Mouse (Mus musculus) heart, embryonic 13.5 days (tissue): Measurements from ENCODE around the gene Ybey. TPM values are rescaled to one million over a fixed set of nuclear protein-coding genes. Genes with fewer than 3 reads are reported as not detected.

ENCODE experiments used
- ATAC-seq: fragments of 200-750 bp; cut with Nextera tagmentation; 2 replicates; pipeline ENCODE4 v1.8.0; 2017; ENCODE audit warnings: moderate TSS enrichment; ENCODE audit not compliant: insufficient number of reproducible peaks, low FRiP score, low TSS enrichment; ENCODE audit errors: extremely low read depth
- H3K27ac ChIP-seq: fragments of 300-500 bp; sonication (generic); replicated peaks from 2 replicates; pipeline ENCODE4 v1.5.1; 2015; ENCODE audit warnings: moderate library complexity, mild to moderate bottlenecking, inconsistent platforms
- H3K27me3 ChIP-seq: fragments of 300-500 bp; sonication (generic); replicated peaks from 2 replicates; pipeline ENCODE4 v1.6.1; 2015; ENCODE audit warnings: mild to moderate bottlenecking, inconsistent platforms
- H3K36me3 ChIP-seq: fragments of 300-500 bp; sonication (generic); 2 replicates; pipeline ENCODE4 v1.6.1; 2015; ENCODE audit warnings: mild to moderate bottlenecking, inconsistent platforms
- H3K4me1 ChIP-seq: fragments of 300-500 bp; sonication (generic); 2 replicates; pipeline ENCODE4 v1.6.1; 2015; ENCODE audit warnings: inconsistent platforms
- H3K4me2 ChIP-seq: fragments of 300-500 bp; sonication (generic); 2 replicates; pipeline ENCODE4 v1.6.1; 2015; ENCODE audit warnings: inconsistent platforms, mild to moderate bottlenecking, moderate library complexity
- H3K4me3 ChIP-seq: fragments of 300-500 bp; sonication (generic); 2 replicates; pipeline ENCODE4 v1.5.1; 2015; ENCODE audit warnings: moderate library complexity, mild to moderate bottlenecking, inconsistent platforms
- H3K9ac ChIP-seq: fragments of 300-500 bp; sonication (generic); 2 replicates; pipeline ENCODE4 v1.6.1; 2015; ENCODE audit warnings: inconsistent platforms, mild to moderate bottlenecking, moderate library complexity
- H3K9me3 ChIP-seq: fragments of 300-500 bp; sonication (generic); 2 replicates; pipeline ENCODE4 v1.6.1; 2016; ENCODE audit warnings: inconsistent platforms
- WGBS: fragments of 180-500 bp; shearing (Covaris S2); methylation state at CpG from one replicate; pipeline ENCODE4 v1.1.7; 2015; ENCODE audit warnings: mixed read lengths; 5-methylcytosine and 5-hydroxymethylcytosine counted together
- polyA plus RNA-seq: library from polyadenylated mRNA; unstranded; fragments of >200 nt; fragmentation: Nextera tagmentation; extraction: Ambion mirVana; gene quantifications from 2 replicates; pipeline ENCODE4 v1.2.1, GENCODE M21; 2015

Ybey gene
- polyA plus RNA-seq, 1 experiment from 2014 or later, result 4.8 TPM

DNA sequence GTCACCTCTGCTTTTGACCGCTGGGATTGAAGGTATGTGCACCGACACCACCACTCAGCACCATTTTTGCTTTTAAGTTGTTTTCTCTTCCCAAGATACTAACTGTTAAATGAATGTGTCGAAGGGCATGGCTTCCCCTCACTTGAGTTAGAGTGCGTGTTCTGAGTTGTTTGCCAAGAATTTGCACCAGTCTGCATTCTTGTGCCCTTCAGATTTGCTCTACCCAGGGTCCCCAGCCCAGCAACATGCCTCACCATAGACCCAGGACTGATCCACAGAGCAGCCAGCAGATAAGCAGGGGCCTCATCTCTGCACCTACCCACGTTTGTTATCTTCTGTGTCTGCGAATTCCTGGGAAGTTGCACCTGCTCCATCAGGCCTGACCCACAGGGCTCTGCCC, 12.6 kb upstream of the Ybey start:
- no peak overlapping the region for H3K4me3 ChIP-seq
- H3K36me3 ChIP-seq, result peaks cover 98% of the 10 kb centered on the region
- 54% methylated on average over 6 of the region's 6 CpGs for WGBS
- no peak for ATAC-seq
- no peak overlapping the region for H3K4me2 ChIP-seq
- 0 out of 2 replicates have a peak overlapping the region, but pooled peaks have one; percentile 10 for H3K27ac ChIP-seq
- H3K9me3 ChIP-seq, result no peaks in the 10 kb centered on the region
- H3K9ac ChIP-seq, result no peak overlapping the region
- no peaks in the 10 kb centered on the region for H3K27me3 ChIP-seq
- H3K4me1 ChIP-seq, result no peaks in the 10 kb centered on the region

DNA sequence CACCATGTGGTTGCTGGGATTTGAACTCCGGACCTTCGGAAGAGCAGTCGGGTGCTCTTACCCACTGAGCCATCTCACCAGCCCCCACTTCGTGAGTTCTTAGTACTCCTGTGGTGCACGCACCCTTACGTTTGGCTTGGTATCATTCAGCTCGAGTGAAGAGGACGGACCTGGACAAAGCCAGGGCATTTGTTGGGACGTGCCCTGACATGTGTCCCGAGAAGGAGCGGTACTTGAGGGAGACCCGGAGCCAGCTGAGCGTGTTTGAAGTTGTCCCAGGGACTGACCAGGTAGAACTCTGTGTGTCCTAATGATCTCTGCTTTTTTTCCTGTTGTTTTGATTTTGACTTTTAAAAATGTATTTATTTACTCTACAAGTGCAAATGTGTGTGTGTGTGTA, 11.9 kb upstream of the Ybey start:
- Histone ChIP-seq H3K27ac (0 out of 2 replicates have a peak overlapping the region, but pooled peaks have one; percentile 10), H3K9me3 (no peaks in the 10 kb centered on the region), H3K36me3 (peaks cover 98% of the 10 kb centered on the region), H3K4me1 (no peaks in the 10 kb centered on the region), H3K27me3 (no peaks in the 10 kb centered on the region), H3K9ac (no peak overlapping the region), H3K4me2 (no peak overlapping the region), H3K4me3 (no peak overlapping the region)
- 89% methylated on average over 13 of the region's 13 CpGs for WGBS
- no peak for ATAC-seq

DNA sequence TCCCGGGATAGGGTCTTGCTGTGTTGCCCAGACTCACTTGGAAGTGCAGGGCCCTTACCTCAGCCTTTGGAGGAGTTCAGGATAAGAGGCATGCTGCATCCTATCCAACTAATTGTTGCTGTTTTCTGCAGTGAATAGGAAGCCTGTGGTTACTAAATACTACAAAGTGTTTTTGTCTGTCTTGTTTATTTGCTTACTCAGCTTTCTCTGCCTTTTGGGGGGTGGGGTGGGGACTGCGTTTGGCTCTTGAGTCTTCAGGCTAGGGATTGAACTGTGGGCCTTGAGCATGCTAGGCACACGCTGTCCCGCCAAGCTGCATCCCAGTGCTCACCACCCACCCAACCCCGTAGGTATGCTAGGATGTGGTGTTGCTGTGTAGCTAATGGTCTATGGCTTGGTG, 4.8 kb upstream of the Ybey start:
- H3K9me3 ChIP-seq, result no peaks in the 10 kb centered on the region
- H3K27me3 ChIP-seq, result no peaks in the 10 kb centered on the region
- no peak for ATAC-seq
- WGBS, result 78% methylated on average over 5 of the region's 5 CpGs
- H3K4me3 ChIP-seq, result no peak overlapping the region
- H3K27ac ChIP-seq, result no peak overlapping the region
- no peak overlapping the region for H3K9ac ChIP-seq
- no peak overlapping the region for H3K4me2 ChIP-seq
- H3K4me1 ChIP-seq, result peaks cover 7% of the 10 kb centered on the region; the same call in 1 of the 2 replicates
- H3K36me3 ChIP-seq, result peaks cover 78% of the 10 kb centered on the region

DNA sequence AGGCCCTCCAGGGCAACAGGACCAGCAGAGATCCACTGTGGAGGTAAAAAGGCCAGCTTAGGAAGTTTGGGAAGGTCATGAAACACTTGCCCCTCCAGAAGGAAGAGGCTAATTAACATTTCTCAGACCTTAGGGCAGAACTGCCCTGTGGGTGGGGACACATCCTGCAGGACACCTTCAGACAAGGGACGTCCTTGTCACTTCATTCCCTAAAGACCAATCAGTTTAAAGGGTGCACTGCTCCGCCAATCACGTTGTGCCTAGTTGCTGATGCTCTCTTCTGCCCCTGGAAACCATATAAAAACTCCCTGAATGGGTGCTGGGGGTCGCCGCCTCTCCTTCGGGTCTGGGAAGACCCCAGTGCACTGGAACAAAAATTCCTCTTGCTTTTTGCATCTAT, 6.2 kb downstream of the Ybey start:
- Histone ChIP-seq H3K4me1 (peaks cover 2% of the 10 kb centered on the region), H3K4me3 (no peak overlapping the region), H3K36me3 (peaks cover 22% of the 10 kb centered on the region), H3K4me2 (no peak overlapping the region), H3K27ac (no peak overlapping the region), H3K9me3 (peaks cover 9% of the 10 kb centered on the region), H3K9ac (no peak overlapping the region), H3K27me3 (no peaks in the 10 kb centered on the region)
- ATAC-seq, result no peak
- WGBS, result 89% methylated on average over 6 of the region's 6 CpGs

DNA sequence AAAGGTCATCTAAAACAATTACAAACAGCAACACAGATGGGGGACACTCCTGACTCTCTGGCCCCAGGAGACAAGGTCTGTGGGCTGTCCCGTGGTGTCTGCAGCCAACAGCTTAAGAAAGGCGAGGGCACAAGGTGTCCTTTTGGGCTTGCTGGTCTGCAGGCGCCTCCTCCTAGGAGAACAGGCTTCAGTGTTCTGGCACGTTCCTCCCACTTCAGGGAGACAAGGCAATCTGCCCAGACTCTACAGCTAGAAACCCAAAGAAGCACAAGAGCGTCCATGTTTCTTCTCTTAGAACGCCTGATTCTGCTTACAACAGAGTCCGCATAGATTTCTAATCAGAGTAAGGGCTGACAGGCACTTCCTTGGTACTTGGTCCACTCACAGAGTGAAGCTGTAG, 6.6 kb downstream of the Ybey start:
- no peak for ATAC-seq
- 85% methylated on average over 7 of the region's 7 CpGs for WGBS
- no peak overlapping the region for H3K27ac ChIP-seq
- peaks cover 22% of the 10 kb centered on the region for H3K36me3 ChIP-seq
- H3K9ac ChIP-seq, result no peak overlapping the region
- no peaks in the 10 kb centered on the region for H3K27me3 ChIP-seq
- H3K4me3 ChIP-seq, result no peak overlapping the region
- no peaks in the 10 kb centered on the region for H3K4me1 ChIP-seq
- H3K4me2 ChIP-seq, result no peak overlapping the region
- H3K9me3 ChIP-seq, result peaks cover 9% of the 10 kb centered on the region

DNA sequence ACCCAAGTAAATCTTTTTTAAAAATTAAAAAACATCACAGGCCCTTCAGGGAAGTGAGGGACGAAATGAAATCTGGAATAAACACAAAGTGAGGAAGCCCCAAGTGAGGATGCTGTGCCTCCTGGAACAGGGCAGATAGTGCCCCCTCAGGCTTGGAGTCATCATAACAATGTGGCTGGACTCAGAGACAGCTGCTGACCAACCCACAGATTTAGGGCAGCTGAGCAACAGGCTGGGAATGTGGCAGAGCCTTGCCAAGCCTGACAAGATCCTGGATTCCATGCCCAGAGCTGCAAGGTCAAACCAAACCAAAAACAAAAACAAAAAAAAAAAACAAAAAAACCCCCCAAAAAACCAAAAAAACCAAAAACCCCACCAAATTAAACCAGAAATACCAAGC, 7.7 kb downstream of the Ybey start:
- Histone ChIP-seq H3K9ac (no peak overlapping the region), H3K9me3 (peaks cover 9% of the 10 kb centered on the region), H3K36me3 (peaks cover 22% of the 10 kb centered on the region), H3K4me3 (no peak overlapping the region), H3K4me1 (no peaks in the 10 kb centered on the region), H3K27ac (no peak overlapping the region), H3K4me2 (no peak overlapping the region), H3K27me3 (no peaks in the 10 kb centered on the region)
- ATAC-seq, result no peak
- 81% methylated on average over 1 of the region's 1 CpGs for WGBS

DNA sequence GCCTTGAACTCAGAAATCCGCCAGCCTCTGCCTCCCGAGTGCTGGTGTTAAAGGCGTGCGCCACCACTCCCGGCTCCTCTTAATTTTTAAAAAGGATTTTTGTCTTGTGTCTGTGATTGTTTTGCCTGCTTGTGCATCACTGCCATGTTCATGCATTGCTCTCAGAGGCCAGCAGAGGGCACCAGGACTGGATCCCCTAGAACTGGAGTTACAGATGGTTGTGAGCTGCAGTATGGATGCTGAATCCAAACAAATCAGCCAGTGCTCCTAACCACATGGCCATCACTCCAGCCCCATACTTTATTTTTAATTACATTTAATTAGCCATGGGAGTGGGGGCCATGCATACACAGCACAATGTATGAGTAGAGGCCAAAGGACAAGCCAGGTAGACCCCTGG, 13.6 kb downstream of the Ybey start:
- no peak overlapping the region for H3K4me3 ChIP-seq
- H3K9me3 ChIP-seq, result peaks cover 9% of the 10 kb centered on the region
- H3K27ac ChIP-seq, result no peak overlapping the region
- H3K4me2 ChIP-seq, result no peak overlapping the region
- ATAC-seq, result no peak
- H3K9ac ChIP-seq, result no peak overlapping the region
- H3K4me1 ChIP-seq, result no peaks in the 10 kb centered on the region
- 0 out of 2 replicates have a peak, but pooled peaks cover 3% of the 10 kb centered on the region for H3K27me3 ChIP-seq
- 0 out of 2 replicates have a peak, but pooled peaks cover under 1% of the 10 kb centered on the region for H3K36me3 ChIP-seq
- 50% methylated on average over 5 of the region's 5 CpGs for WGBS

DNA sequence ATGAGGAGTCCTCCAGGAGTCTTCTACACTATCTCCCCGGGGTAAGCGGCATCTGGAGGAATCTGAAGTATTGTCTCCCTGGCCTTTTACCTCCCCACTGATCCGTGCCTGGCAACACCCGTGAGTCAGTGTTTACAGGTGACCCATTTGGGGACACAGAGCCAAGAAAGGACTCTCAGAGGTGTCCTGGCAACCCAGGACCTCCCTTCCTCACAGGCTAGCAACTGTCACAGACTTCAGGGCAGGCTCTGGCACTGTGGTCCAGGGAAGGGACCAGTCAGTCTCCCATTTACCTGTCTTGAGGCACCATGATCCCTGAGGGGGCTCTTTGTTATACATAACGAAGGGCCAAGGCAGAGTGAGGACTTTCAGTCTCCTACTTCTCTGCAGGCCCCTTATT, 20.1 kb downstream of the Ybey start, which contains the start of gene 2610028H24Rik:
TSS of gene 2610028H24Rik (plus strand) at position 231 of the 400 bp plus-strand sequence.
- Histone ChIP-seq H3K4me1 (peaks cover 20% of the 10 kb centered on the region), H3K27ac (no peak within 1 kb of the TSS), H3K9ac (no peak within 1 kb of the TSS), H3K27me3 (0 out of 2 replicates have a peak, but pooled peaks cover 3% of the 10 kb centered on the region), H3K4me2 (no peak within 1 kb of the TSS), H3K9me3 (no peaks in the 10 kb centered on the region), H3K4me3 (no peak within 1 kb of the TSS), H3K36me3 (no peaks in the 10 kb centered on the region)
- WGBS, result 61% methylated on average over 5 of the region's 5 CpGs
- no peak for ATAC-seq

DNA sequence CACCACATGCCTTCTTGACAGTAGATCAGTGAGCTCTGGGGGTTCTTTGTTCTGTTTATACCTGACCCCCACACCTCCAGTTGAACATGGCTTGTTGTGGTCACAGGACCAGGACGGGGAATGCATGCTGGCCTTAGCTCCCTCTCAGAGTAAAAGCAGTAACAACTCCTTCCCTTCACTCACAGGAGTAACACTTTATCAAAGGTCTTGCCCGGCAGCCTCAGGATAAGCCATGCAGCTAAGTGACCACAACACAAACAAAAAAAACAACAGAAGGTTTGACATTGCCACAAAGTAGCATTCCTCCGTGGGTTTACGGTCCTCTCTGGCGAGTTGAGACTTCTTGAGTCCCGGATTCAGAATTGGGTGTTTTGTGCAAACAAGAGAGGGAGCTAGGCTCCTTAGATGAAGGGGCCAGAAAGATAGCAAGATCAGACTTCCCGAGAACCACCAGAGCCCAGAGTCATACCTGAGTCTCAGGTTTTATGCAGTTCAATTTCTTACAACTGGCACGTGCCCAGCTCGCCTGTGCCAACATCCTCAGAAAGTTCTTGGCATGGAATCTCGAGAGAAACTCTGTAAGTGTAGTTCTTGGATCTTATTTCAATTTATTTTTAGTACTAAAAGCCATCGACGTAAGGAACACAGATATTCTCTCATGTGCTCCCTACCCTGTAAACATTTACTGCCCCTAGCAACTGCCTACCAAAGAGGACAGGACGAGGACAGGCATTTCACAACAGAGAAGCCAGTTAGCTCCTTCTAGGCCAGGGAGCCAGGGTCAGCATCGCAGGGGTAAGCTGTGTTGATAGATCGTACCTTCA, 21.3 kb downstream of the Ybey start:
- peaks cover 28% of the 10 kb centered on the region for H3K4me1 ChIP-seq
- peak overlapping the region; percentile 20; the same call in 1 of the 2 replicates for H3K27ac ChIP-seq
- H3K4me2 ChIP-seq, result no peak overlapping the region
- no peak overlapping the region for H3K9ac ChIP-seq
- H3K27me3 ChIP-seq, result 0 out of 2 replicates have a peak, but pooled peaks cover 3% of the 10 kb centered on the region
- no peaks in the 10 kb centered on the region for H3K36me3 ChIP-seq
- no peaks in the 10 kb centered on the region for H3K9me3 ChIP-seq
- WGBS, result 60% methylated on average over 15 of the region's 15 CpGs
- ATAC-seq, result no peak
- H3K4me3 ChIP-seq, result no peak overlapping the region

DNA sequence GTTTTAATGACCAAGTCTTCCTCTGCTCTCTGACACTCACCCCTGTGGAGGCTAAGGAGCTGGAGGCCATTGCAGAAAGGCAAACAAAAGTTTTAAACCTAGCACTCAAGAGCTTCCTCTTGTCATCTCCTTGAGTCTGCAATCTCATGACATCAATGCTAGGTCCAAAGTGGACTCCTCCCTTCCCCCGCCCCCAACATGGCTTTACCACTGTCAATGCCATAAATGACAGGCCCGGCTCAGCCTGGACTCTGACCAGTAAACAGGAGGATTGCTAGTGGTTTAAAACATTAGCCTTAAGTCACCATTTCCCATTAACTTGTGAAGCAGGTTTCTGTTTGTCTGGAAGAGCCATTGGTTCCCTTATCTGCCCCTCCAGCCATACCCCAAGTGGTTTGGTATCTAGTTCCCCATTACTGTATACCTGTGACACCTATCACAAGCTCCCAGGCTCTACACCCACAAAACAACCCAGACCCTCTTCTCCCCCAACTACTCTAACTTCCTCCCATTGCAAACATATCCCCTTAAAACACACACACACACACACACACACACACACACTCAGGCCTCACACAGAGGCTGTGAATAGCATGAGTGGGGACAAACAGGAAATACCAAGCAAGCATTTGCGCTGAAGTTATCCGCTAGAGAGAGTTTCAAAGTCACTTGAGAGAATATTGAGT, 22.8 kb downstream of the Ybey start:
- ATAC-seq, result no peak
- 57% methylated on average over 4 of the region's 4 CpGs for WGBS
- Histone ChIP-seq H3K36me3 (no peaks in the 10 kb centered on the region), H3K27me3 (0 out of 2 replicates have a peak, but pooled peaks cover 3% of the 10 kb centered on the region), H3K9me3 (no peaks in the 10 kb centered on the region), H3K4me3 (no peak overlapping the region), H3K4me2 (no peak overlapping the region), H3K27ac (peak overlapping the region; percentile 48; the same call in 1 of the 2 replicates), H3K9ac (no peak overlapping the region), H3K4me1 (peaks cover 35% of the 10 kb centered on the region)

DNA sequence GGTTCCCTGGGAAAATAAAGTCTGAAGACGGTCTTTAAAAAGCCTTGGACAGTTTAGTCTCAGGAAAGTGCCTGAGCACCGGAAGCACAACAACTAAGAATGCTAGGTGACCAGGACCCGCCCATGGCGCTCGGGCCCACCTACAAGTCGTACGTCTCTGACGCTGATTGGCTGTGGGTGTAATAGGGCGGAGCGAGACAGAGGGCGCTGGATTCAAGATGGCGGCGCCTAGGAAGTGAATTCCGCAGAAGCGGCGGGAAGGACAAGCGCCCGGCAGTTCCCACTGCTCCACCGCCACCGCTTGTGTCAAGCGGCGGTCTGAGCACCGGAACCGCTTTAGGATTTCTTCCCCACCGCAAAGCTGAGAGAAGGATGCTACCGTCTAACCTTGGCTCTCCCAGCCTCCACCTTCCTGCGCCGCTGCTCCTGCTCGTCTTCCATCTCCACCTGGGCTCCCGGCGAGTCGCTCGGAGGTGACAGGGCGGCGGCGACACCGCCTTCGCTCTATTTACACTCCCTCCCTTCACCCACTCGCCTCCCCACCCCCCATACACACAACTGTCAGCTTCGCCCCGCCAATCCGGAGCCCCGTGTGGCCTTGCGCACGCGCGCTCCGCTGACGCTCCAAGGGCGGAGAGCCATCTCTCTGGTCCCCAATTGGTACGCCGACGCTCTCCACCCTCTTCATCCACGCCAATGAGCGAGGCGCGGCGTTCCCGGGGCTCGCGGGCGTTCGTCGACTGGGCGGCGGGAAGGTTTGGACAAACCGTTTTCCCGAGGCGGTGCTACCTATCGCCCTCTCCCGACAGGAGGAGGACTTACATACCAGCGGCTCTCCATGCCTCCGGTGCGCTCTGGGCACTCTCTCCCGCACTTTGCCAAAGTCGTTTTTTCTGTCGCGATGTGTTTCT, 26.5 kb downstream of the Ybey start, which contains the start of gene Pcnt:
TSS of gene Pcnt (minus strand) at position 609 of the 911 bp plus-strand sequence.
- H3K27ac ChIP-seq, result peak within 1 kb of the TSS; percentile 98
- ATAC-seq, result peak; percentile 97
- H3K9ac ChIP-seq, result peak within 1 kb of the TSS; percentile 93
- WGBS, result under 1% methylated on average over 78 of the region's 78 CpGs
- H3K4me1 ChIP-seq, result peaks cover 32% of the 10 kb centered on the region
- peaks cover 32% of the 10 kb centered on the region for H3K36me3 ChIP-seq
- no peaks in the 10 kb centered on the region for H3K9me3 ChIP-seq
- H3K4me3 ChIP-seq, result peak within 1 kb of the TSS; percentile 93
- no peaks in the 10 kb centered on the region for H3K27me3 ChIP-seq
- H3K4me2 ChIP-seq, result peak within 1 kb of the TSS; percentile 86
